Mouse (Mus musculus) NIH3T3 (cell line): ENCODE data around the gene Ttpal.

Experiments used
- DNase-seq: peaks from one replicate; pipeline ENCODE4 v3.0.0-alpha.2; 2012; ENCODE audit warnings: low read depth

The Ttpal gene

GRCm38 (mm10) chr2:163592084-163592483 lies 10.0 kb upstream of the Ttpal start:
- peak; percentile 43 for DNase-seq

GRCm38 (mm10) chr2:163593636-163594282 lies 8.4 kb upstream of the Ttpal start:
- no peak for DNase-seq

GRCm38 (mm10) chr2:163595119-163595518 lies 7.0 kb upstream of the Ttpal start:
- DNase-seq, result peak; percentile 14

- peak; percentile 54 for DNase-seq
Observed at GRCm38 (mm10) chr2:163596057-163596872, 5.8 kb upstream of the Ttpal start.

- no peak for DNase-seq
Observed at GRCm38 (mm10) chr2:163596873-163597155, 5.3 kb upstream of the Ttpal start.

GRCm38 (mm10) chr2:163597661-163598060 lies 4.5 kb upstream of the Ttpal start:
- peak; percentile 70 for DNase-seq

- DNase-seq, result peak; percentile 79
Observed at GRCm38 (mm10) chr2:163599226-163599625, 2.9 kb upstream of the Ttpal start.

- DNase-seq, result no peak
Observed at GRCm38 (mm10) chr2:163601066-163601465, 1.0 kb upstream of the Ttpal start.

- no peak for DNase-seq
Observed at GRCm38 (mm10) chr2:163601712-163602100, 408 bp upstream of the Ttpal start.

GRCm38 (mm10) chr2:163606161-163606560 lies 4.0 kb downstream of the Ttpal start:
- DNase-seq, result no peak

GRCm38 (mm10) chr2:163608008-163608407 lies 5.9 kb downstream of the Ttpal start:
- DNase-seq, result no peak

GRCm38 (mm10) chr2:163609281-163609975 lies 7.3 kb downstream of the Ttpal start:
- DNase-seq, result no peak

GRCm38 (mm10) chr2:163611176-163611575 lies 9.1 kb downstream of the Ttpal start:
- DNase-seq, result no peak

GRCm38 (mm10) chr2:163613206-163613605 lies 11.1 kb downstream of the Ttpal start:
- DNase-seq, result no peak

- no peak for DNase-seq
Observed at GRCm38 (mm10) chr2:163613990-163614389, 11.9 kb downstream of the Ttpal start.

GRCm38 (mm10) chr2:163615401-163615800 lies 13.3 kb downstream of the Ttpal start:
- DNase-seq, result no peak

GRCm38 (mm10) chr2:163615906-163616651 lies 14.0 kb downstream of the Ttpal start:
- no peak for DNase-seq

- DNase-seq, result no peak
Observed at GRCm38 (mm10) chr2:163616652-163617227, 14.6 kb downstream of the Ttpal start.

- no peak for DNase-seq
Observed at GRCm38 (mm10) chr2:163617232-163617863, 15.2 kb downstream of the Ttpal start.

- no peak for DNase-seq
Observed at GRCm38 (mm10) chr2:163617874-163618273, 15.8 kb downstream of the Ttpal start.

GRCm38 (mm10) chr2:163620451-163620850 lies 18.3 kb downstream of the Ttpal start:
- DNase-seq, result no peak
